Mouse (Mus musculus): ENCODE data around the gene Gjb3. TPM values are rescaled to one million over a fixed set of nuclear protein-coding genes. Genes with fewer than 3 reads are reported as not detected.

Gjb3 gene
- polyA plus RNA-seq, 1 experiment: 0.18 TPM

DNA sequence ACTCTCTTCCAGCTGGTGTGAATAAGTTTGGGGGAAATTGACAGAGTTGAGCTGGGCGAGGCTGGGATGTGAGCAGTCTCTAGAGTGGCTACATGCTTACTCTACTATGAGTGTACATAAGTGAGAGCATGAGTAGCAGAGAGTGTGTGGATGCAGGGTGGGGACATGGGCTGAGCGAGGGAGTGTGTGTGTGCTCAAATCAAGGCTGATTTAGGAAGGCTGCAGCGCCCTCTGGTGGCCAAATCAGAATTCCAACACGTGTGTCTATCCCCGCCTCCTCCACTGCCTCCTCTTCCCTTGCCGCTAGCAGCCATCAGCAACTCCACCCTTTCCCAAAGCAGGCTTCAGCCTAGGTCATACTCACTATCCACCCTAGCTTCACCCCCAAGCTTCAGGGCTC lies 5.9 kb downstream of the Gjb3 start:
- TF ChIP-seq POLR2A (IDR thresholded peaks at IDR 0.05; ENCODE audit: borderline replicate concordance, insufficient read depth, low read length): no peak
- peak; percentile 83 for TF ChIP-seq CTCF (IDR thresholded peaks at IDR 0.05; ENCODE audit: borderline replicate concordance, insufficient read depth, low read depth, low read length)
- Histone ChIP-seq H3K27me3 (ENCODE audit: control insufficient read depth, insufficient read depth, low read length) (no peaks in the 10 kb centered on the region), H3K4me1 (ENCODE audit: control insufficient read depth, insufficient read depth, low read length) (no peaks in the 10 kb centered on the region), H3K27ac (ENCODE audit: insufficient read depth, low read length) (no peak overlapping the region), H3K4me3 (replicated peaks; ENCODE audit: insufficient read depth, low read depth, low read length) (no peak overlapping the region)
- peak; percentile 50 to 71 for DNase-seq
- WGBS: 13% methylated on average over 6 of the region's 6 CpGs

DNA sequence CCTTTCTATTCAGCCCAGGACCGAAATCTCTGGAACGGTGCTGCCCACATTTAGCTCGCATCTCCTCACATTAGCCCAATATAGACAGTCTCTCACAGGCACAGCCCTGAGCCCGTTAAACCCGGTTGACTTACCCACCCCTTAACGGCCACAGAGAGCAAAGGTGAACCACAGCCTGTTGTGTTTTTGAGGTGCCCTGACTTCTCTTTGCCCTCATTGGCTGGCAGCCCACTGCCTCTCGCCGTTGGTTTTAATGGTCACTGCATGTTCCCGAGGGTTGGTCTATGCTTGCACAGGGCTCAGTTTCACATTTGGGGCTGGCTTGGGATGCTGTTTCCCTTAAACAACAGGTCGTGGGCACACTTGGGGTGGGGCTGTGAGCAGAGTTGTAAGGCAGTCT lies 6.3 kb downstream of the Gjb3 start:
- Histone ChIP-seq H3K27ac (ENCODE audit: insufficient read depth, low read length) (no peak overlapping the region), H3K4me1 (ENCODE audit: control insufficient read depth, insufficient read depth, low read length) (no peaks in the 10 kb centered on the region), H3K27me3 (ENCODE audit: control insufficient read depth, insufficient read depth, low read length) (no peaks in the 10 kb centered on the region), H3K4me3 (replicated peaks; ENCODE audit: insufficient read depth, low read depth, low read length) (no peak overlapping the region)
- WGBS: 71% methylated on average over 10 of the region's 10 CpGs
- TF ChIP-seq POLR2A (IDR thresholded peaks at IDR 0.05; ENCODE audit: borderline replicate concordance, insufficient read depth, low read length): no peak
- no peak for TF ChIP-seq CTCF (IDR thresholded peaks at IDR 0.05; ENCODE audit: borderline replicate concordance, insufficient read depth, low read depth, low read length)
- no peak for DNase-seq

DNA sequence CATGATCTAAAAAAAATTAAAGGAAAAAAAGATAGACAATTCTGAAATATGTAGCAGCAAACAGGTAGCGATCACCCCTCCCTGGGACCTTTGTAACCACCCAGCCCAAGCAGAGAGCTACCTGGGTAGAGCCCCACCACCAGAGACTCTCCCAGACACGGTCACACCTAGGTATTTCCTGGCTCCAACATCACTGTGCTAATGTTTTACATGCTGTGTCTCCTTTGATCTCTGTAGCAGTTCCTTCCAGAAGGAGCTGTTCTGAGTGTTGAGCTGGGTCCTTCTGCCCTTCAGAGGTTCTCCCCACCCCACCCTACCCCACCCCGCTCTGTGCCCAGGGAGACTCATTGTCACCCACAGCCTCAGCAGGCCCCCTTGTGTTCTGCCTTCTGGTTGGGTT lies 7.0 kb downstream of the Gjb3 start:
- 84% methylated on average over 3 of the region's 3 CpGs for WGBS
- Histone ChIP-seq H3K4me1 (ENCODE audit: control insufficient read depth, insufficient read depth, low read length) (no peaks in the 10 kb centered on the region), H3K4me3 (replicated peaks; ENCODE audit: insufficient read depth, low read depth, low read length) (no peak overlapping the region), H3K27me3 (ENCODE audit: control insufficient read depth, insufficient read depth, low read length) (no peaks in the 10 kb centered on the region), H3K27ac (ENCODE audit: insufficient read depth, low read length) (no peak overlapping the region)
- TF ChIP-seq POLR2A (IDR thresholded peaks at IDR 0.05; ENCODE audit: borderline replicate concordance, insufficient read depth, low read length) (no peak), CTCF (IDR thresholded peaks at IDR 0.05; ENCODE audit: borderline replicate concordance, insufficient read depth, low read depth, low read length) (no peak)
- no peak for DNase-seq

DNA sequence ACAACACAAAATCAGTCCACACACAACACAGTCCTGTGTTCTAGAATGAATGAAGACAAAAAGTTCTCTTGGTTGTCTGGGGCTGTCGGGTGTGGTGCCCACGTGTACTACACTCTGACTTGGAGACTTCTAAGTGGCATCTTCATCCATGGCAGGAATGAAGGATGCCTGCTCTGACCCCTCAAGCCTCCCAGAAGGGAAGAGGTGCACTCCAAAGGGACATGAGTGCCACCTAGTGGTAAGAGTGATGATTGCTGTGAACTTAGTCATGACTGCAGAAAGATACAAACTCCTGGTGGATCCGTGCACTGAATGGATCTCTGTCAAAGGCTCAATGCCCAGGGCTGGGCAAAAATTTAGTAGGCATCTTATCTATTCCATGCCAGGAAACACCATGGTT lies 11.0 kb downstream of the Gjb3 start:
- Histone ChIP-seq H3K27ac (ENCODE audit: insufficient read depth, low read length) (no peak overlapping the region), H3K4me3 (replicated peaks; ENCODE audit: insufficient read depth, low read depth, low read length) (no peak overlapping the region), H3K4me1 (ENCODE audit: control insufficient read depth, insufficient read depth, low read length) (no peaks in the 10 kb centered on the region), H3K27me3 (ENCODE audit: control insufficient read depth, insufficient read depth, low read length) (no peaks in the 10 kb centered on the region)
- 5% methylated on average over 3 of the region's 3 CpGs for WGBS
- DNase-seq: peak; percentile 54
- no peak for TF ChIP-seq POLR2A (IDR thresholded peaks at IDR 0.05; ENCODE audit: borderline replicate concordance, insufficient read depth, low read length)
- peak; percentile 91 for TF ChIP-seq CTCF (IDR thresholded peaks at IDR 0.05; ENCODE audit: borderline replicate concordance, insufficient read depth, low read depth, low read length)

DNA sequence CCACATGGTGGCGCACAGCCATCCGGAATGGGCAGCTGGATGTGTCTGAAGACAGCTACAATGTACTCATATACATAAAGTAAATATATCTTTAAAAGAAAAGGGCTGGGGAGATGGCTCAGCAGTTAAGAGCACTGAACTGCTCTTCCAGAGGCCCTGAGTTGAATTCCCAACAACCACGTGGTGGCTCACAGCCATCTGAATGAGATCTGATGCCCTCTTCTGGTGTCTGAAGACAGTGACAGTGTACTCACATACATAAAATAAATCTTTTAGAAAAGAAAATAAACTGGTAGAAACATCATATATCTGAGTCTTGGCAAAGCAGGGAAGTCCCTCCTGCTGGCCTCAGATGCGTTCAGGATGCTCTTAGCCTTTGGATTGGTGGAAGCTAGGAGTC lies 13.5 kb downstream of the Gjb3 start:
- no peak for DNase-seq
- TF ChIP-seq CTCF (IDR thresholded peaks at IDR 0.05; ENCODE audit: borderline replicate concordance, insufficient read depth, low read depth, low read length): no peak
- no peak for TF ChIP-seq POLR2A (IDR thresholded peaks at IDR 0.05; ENCODE audit: borderline replicate concordance, insufficient read depth, low read length)
- Histone ChIP-seq H3K27me3 (ENCODE audit: control insufficient read depth, insufficient read depth, low read length) (no peaks in the 10 kb centered on the region), H3K4me1 (ENCODE audit: control insufficient read depth, insufficient read depth, low read length) (no peaks in the 10 kb centered on the region), H3K27ac (ENCODE audit: insufficient read depth, low read length) (no peak overlapping the region), H3K4me3 (replicated peaks; ENCODE audit: insufficient read depth, low read depth, low read length) (no peak overlapping the region)
- 72% methylated on average over 4 of the region's 4 CpGs for WGBS

DNA sequence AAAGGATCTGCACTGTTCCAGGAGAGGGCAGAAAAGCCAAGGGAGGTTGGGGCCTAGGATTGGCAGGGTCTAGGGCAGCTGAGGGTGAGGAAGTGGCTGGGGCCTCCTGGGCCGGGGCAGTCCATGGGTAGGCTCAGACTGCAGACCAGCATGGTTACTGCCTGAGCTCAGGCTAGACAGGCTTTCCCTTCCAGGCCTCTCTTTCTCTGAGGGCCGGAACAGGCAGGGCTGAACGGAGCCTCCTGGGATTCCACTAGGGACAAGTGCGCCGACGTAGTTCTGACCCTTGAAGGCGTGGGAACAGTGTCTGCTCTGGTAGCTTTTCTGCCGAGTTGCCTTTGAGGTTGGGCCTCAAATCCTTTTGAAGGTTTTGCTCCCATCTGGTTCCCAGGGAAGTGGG lies 14.9 kb downstream of the Gjb3 start:
- Histone ChIP-seq H3K27ac (ENCODE audit: insufficient read depth, low read length) (no peak overlapping the region), H3K4me1 (ENCODE audit: control insufficient read depth, insufficient read depth, low read length) (peaks cover 8% of the 10 kb centered on the region; the same call in 1 of the 2 replicates), H3K4me3 (replicated peaks; ENCODE audit: insufficient read depth, low read depth, low read length) (no peak overlapping the region), H3K27me3 (ENCODE audit: control insufficient read depth, insufficient read depth, low read length) (no peaks in the 10 kb centered on the region)
- 88% methylated on average over 8 of the region's 8 CpGs for WGBS
- no peak for TF ChIP-seq POLR2A (IDR thresholded peaks at IDR 0.05; ENCODE audit: borderline replicate concordance, insufficient read depth, low read length)
- DNase-seq: no peak

DNA sequence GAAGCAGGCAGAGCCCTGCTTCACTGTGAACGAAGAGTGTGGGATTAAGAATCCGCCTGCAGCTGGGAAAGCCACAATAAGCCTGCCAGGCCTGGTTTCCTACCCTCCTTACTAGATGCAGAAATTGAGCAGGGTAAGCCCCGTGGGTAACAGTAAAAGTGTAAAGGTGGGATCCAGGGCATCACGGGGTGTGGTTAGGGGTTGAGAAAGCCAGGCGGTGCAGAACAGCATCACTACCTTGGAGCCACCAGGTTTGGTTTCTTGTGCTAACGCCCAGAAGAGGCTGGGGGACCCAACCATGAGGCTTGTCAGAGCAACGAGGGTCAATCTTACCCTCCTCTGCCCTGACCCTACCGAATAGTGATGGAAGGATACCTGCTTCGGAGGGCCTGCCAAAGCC lies 16.1 kb downstream of the Gjb3 start:
- no peak for TF ChIP-seq POLR2A (IDR thresholded peaks at IDR 0.05; ENCODE audit: borderline replicate concordance, insufficient read depth, low read length)
- TF ChIP-seq CTCF (IDR thresholded peaks at IDR 0.05; ENCODE audit: borderline replicate concordance, insufficient read depth, low read depth, low read length): no peak
- Histone ChIP-seq H3K27ac (ENCODE audit: insufficient read depth, low read length) (no peak overlapping the region), H3K27me3 (ENCODE audit: control insufficient read depth, insufficient read depth, low read length) (no peaks in the 10 kb centered on the region), H3K4me3 (replicated peaks; ENCODE audit: insufficient read depth, low read depth, low read length) (no peak overlapping the region), H3K4me1 (ENCODE audit: control insufficient read depth, insufficient read depth, low read length) (peaks cover 8% of the 10 kb centered on the region; the same call in 1 of the 2 replicates)
- 78% methylated on average over 9 of the region's 9 CpGs for WGBS
- DNase-seq: no peak

DNA sequence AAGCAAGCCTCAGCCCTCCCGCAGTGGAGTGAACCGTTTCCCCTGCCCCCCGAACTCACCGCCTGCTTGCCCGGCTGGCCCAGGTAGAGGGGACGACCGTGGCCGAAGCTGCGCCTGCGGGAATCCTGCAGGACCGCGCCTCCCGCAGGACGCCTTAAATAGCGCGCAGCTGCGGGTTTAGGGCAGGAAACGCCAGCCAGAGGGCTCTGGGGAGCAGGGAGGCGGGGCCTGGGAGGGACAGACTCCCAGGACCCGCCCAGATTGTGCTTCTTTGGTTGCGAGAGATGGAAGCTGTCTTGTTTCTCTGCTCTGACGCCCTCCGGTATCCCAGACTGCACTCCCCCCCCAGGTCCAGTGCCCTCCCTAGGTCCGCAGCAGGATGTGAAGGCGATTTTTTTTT lies 16.8 kb downstream of the Gjb3 start, which contains the start of gene Gja4:
Gene Gja4, minus strand, starts transcription at position 179 of the 400 bp plus-strand sequence.
- H3K4me1 ChIP-seq (ENCODE audit: control insufficient read depth, insufficient read depth, low read length): peaks cover 8% of the 10 kb centered on the region; the same call in 1 of the 2 replicates
- peak; percentile 63 to 68 for DNase-seq
- no peak for TF ChIP-seq POLR2A (IDR thresholded peaks at IDR 0.05; ENCODE audit: borderline replicate concordance, insufficient read depth, low read length)
- no peak for TF ChIP-seq CTCF (IDR thresholded peaks at IDR 0.05; ENCODE audit: borderline replicate concordance, insufficient read depth, low read depth, low read length)
- H3K4me3 ChIP-seq (replicated peaks; ENCODE audit: insufficient read depth, low read depth, low read length): peak within 1 kb of the TSS; percentile 63
- no peaks in the 10 kb centered on the region for H3K27me3 ChIP-seq (ENCODE audit: control insufficient read depth, insufficient read depth, low read length)
- under 1% methylated on average over 25 of the region's 25 CpGs for WGBS
- H3K27ac ChIP-seq (ENCODE audit: insufficient read depth, low read length): no peak within 1 kb of the TSS

All from cerebellum, adult 2 months (tissue).